Mouse (Mus musculus) intestine, postnatal 0 days (tissue): Measurements from ENCODE around the gene Gpr21. TPM values are rescaled to one million over a fixed set of nuclear protein-coding genes. Genes with fewer than 3 reads are reported as not detected.

Source experiments
- ATAC-seq: fragments of 200-750 bp; cut with Nextera tagmentation; 2 replicates; pipeline ENCODE4 v1.8.0; 2017; ENCODE audit warnings: mild to moderate bottlenecking, moderate TSS enrichment, moderate library complexity
- H3K27ac ChIP-seq: fragments of 300-500 bp; sonication (generic); 2 replicates; pipeline ENCODE4 v1.5.1; 2014; ENCODE audit warnings: mild to moderate bottlenecking, low read depth, low read length, moderate library complexity
- H3K27me3 ChIP-seq: fragments of 300-500 bp; sonication (generic); replicated peaks from 2 replicates; pipeline ENCODE4 v1.6.1; 2014; ENCODE audit warnings: low read length, mixed read lengths; ENCODE audit not compliant: control insufficient read depth, insufficient read depth
- H3K36me3 ChIP-seq: fragments of 300-500 bp; sonication (generic); 2 replicates; pipeline ENCODE4 v1.6.1; 2014; ENCODE audit warnings: mild to moderate bottlenecking, moderate library complexity; ENCODE audit not compliant: control insufficient read depth, insufficient read depth
- H3K4me1 ChIP-seq: fragments of 300-500 bp; sonication (generic); replicated peaks from 2 replicates; pipeline ENCODE4 v1.6.1; 2014; ENCODE audit warnings: antibody characterized with exemption, low read length, mixed read lengths; ENCODE audit not compliant: control insufficient read depth, insufficient read depth
- H3K4me2 ChIP-seq: fragments of 300-500 bp; sonication (generic); replicated peaks from 2 replicates; pipeline ENCODE4 v1.6.1; 2014; ENCODE audit warnings: low read depth, mild to moderate bottlenecking, moderate library complexity
- H3K4me3 ChIP-seq: fragments of 300-500 bp; sonication (generic); 2 replicates; pipeline ENCODE4 v1.5.1; 2014; ENCODE audit warnings: low read depth, low read length
- H3K9ac ChIP-seq: fragments of 300-500 bp; sonication (generic); 2 replicates; pipeline ENCODE4 v1.6.1; 2014; ENCODE audit warnings: mild to moderate bottlenecking, low read depth, low read length
- H3K9me3 ChIP-seq: fragments of 300-500 bp; sonication (generic); 2 replicates; pipeline ENCODE4 v1.6.1; 2016; ENCODE audit warnings: mixed run types; ENCODE audit not compliant: control insufficient read depth
- CTCF ChIP-seq: sonication (generic); IDR thresholded peaks from 2 replicates; pipeline ENCODE4 v1.5.1; 2016; ENCODE audit warnings: low read depth, mild to moderate bottlenecking, control low read depth, antibody characterized with exemption, moderate library complexity
- WGBS: fragments of 180-500 bp; shearing (Covaris S2); extraction: QIAGEN DNeasy Blood & Tissue Kit; methylation state at CpG from one replicate; pipeline ENCODE4 v1.1.7; 2014; 5-methylcytosine and 5-hydroxymethylcytosine counted together
- polyA plus RNA-seq: library from polyadenylated mRNA; unstranded; fragments of >200 nt; fragmentation: Nextera tagmentation; extraction: Ambion mirVana; gene quantifications from 2 replicates; pipeline ENCODE4 v1.2.1, GENCODE M21; 2015

Gpr21 gene
- 0.29 and 0.39 TPM in 2 replicates for polyA plus RNA-seq

GRCm38 (mm10) chr2:37516030-37516710, at the start of gene Gpr21:
Gene Gpr21, plus strand, starts transcription at chr2:37516332.
- Histone ChIP-seq H3K27ac (no peak within 1 kb of the TSS), H3K4me1 (no peaks in the 10 kb centered on the region)

GRCm38 (mm10) chr2:37479559-37479958, 36.6 kb upstream of the Gpr21 start:
- Histone ChIP-seq H3K4me3 (no peak overlapping the region), H3K4me1 (no peaks in the 10 kb centered on the region), H3K9me3 (no peaks in the 10 kb centered on the region), H3K27me3 (no peaks in the 10 kb centered on the region), H3K4me2 (no peak overlapping the region), H3K9ac (no peak overlapping the region), H3K36me3 (peaks cover 43% of the 10 kb centered on the region), H3K27ac (no peak overlapping the region)
- no peak for TF ChIP-seq CTCF
- ATAC-seq, result no peak

More at GRCm38 (mm10) chr2:37516030-37516710, at the start of gene Gpr21:
- Histone ChIP-seq H3K36me3 (peaks cover 20% of the 10 kb centered on the region), H3K4me3 (no peak within 1 kb of the TSS), H3K27me3 (no peaks in the 10 kb centered on the region), H3K9me3 (no peaks in the 10 kb centered on the region), H3K9ac (no peak within 1 kb of the TSS), H3K4me2 (peak within 1 kb of the TSS; percentile 17)
- no peak for TF ChIP-seq CTCF
- WGBS, result 35% methylated on average over 11 of the region's 11 CpGs
- ATAC-seq, result 0 out of 2 replicates have a peak, but pooled peaks have one; percentile 44

- Histone ChIP-seq H3K27ac (no peak overlapping the region), H3K4me2 (no peak overlapping the region), H3K9me3 (no peaks in the 10 kb centered on the region), H3K4me1 (no peaks in the 10 kb centered on the region), H3K27me3 (no peaks in the 10 kb centered on the region), H3K9ac (no peak overlapping the region), H3K36me3 (peaks cover 43% of the 10 kb centered on the region), H3K4me3 (no peak overlapping the region)
- no peak for ATAC-seq
- 90% methylated on average over 2 of the region's 2 CpGs for WGBS
- TF ChIP-seq CTCF, result no peak
These were observed 36.1 kb upstream of the Gpr21 start for GRCm38 (mm10) chr2:37480039-37480438.

GRCm38 (mm10) chr2:37484165-37484564, 32.0 kb upstream of the Gpr21 start:
- Histone ChIP-seq H3K4me2 (no peak overlapping the region), H3K36me3 (peaks cover 30% of the 10 kb centered on the region), H3K4me1 (no peaks in the 10 kb centered on the region), H3K27ac (no peak overlapping the region), H3K4me3 (no peak overlapping the region), H3K9me3 (no peaks in the 10 kb centered on the region), H3K9ac (no peak overlapping the region), H3K27me3 (no peaks in the 10 kb centered on the region)
- no peak for ATAC-seq
- 83% methylated on average over 2 of the region's 2 CpGs for WGBS
- TF ChIP-seq CTCF, result no peak

- peak; percentile 70 for TF ChIP-seq CTCF
- H3K9me3 ChIP-seq, result no peaks in the 10 kb centered on the region
- H3K4me2 ChIP-seq, result no peak overlapping the region
- no peak for ATAC-seq
- H3K9ac ChIP-seq, result no peak overlapping the region
- no peak overlapping the region for H3K27ac ChIP-seq
- WGBS, result 73% methylated on average over 1 of the region's 1 CpGs
- H3K4me1 ChIP-seq, result no peaks in the 10 kb centered on the region
- H3K36me3 ChIP-seq, result peaks cover 39% of the 10 kb centered on the region
- no peak overlapping the region for H3K4me3 ChIP-seq
- no peaks in the 10 kb centered on the region for H3K27me3 ChIP-seq
These were observed 30.8 kb upstream of the Gpr21 start for GRCm38 (mm10) chr2:37485370-37485769.

- Histone ChIP-seq H3K27ac (no peak overlapping the region), H3K4me3 (no peak overlapping the region), H3K36me3 (peaks cover 39% of the 10 kb centered on the region), H3K27me3 (no peaks in the 10 kb centered on the region), H3K9me3 (no peaks in the 10 kb centered on the region), H3K4me2 (no peak overlapping the region), H3K4me1 (no peaks in the 10 kb centered on the region), H3K9ac (no peak overlapping the region)
- ATAC-seq, result no peak
- no peak for TF ChIP-seq CTCF
These were observed 29.7 kb upstream of the Gpr21 start for GRCm38 (mm10) chr2:37486408-37486807.
